Mouse (Mus musculus) embryonic stem cell, embryonic (primary cell): Measurements from ENCODE around the gene Phactr1.

Source experiments
- CTCF ChIA-PET, 4 experiments: fragments of 300-600 bp in 2 of 4; fragments of 350-600 bp in 2 of 4; sonication (Branson Sonifier 250); formaldehyde crosslinking; loops; one replicate each; lab custom pipeline; 2022; ENCODE audit warnings: inconsistent platforms in 2 of 4; lab: Charles Lee
- POLR2A ChIA-PET, 4 experiments: fragments of 300-600 bp in 2 of 4; fragments of 350-600 bp in 2 of 4; sonication (Branson Sonifier 250); formaldehyde crosslinking; loops; one replicate each; lab custom pipeline; 2022; ENCODE audit warnings: antibody characterized with exemption in 4 of 4, inconsistent platforms in 1 of 4; lab: Charles Lee

The Phactr1 gene

GRCm38 (mm10) chr13:42680391-42680994 lies at the start of gene Phactr1:
Gene Phactr1 (plus strand): TSS chr13:42680623.
- POLR2A ChIA-PET, result interaction anchor here in 1 of 4 experiments (1.0 kb wide), 2 partner anchors 18 to 40 kb away, joined by 3 read pairs; no protein-coding TSS in a partner anchor
- CTCF ChIA-PET, result no interaction called here

- ChIA-PET CTCF (no interaction called here), POLR2A (interaction anchor here in 1 of 4 experiments (0.6 kb wide), 1 partner anchor 1420 kb away, joined by 4 read pairs; no protein-coding TSS in a partner anchor)
Measured at GRCm38 (mm10) chr13:42634908-42635307, 45.5 kb upstream of the Phactr1 start.

GRCm38 (mm10) chr13:42650228-42650627 lies 30.2 kb upstream of the Phactr1 start:
- POLR2A ChIA-PET, result no interaction called here
- CTCF ChIA-PET, result interaction anchor here in 1 of 4 experiments (0.7 kb wide), 1 partner anchor 24 kb away, joined by 3 read pairs; no protein-coding TSS in a partner anchor

GRCm38 (mm10) chr13:42656643-42657315 lies 23.6 kb upstream of the Phactr1 start:
- ChIA-PET POLR2A (no interaction called here), CTCF (no interaction called here)

- POLR2A ChIA-PET, result interaction anchor here in 1 of 4 experiments (1.4 kb wide), 1 partner anchor 8 kb away, joined by 3 read pairs; no protein-coding TSS in a partner anchor
- CTCF ChIA-PET, result no interaction called here
Measured at GRCm38 (mm10) chr13:42671651-42672290, 8.7 kb upstream of the Phactr1 start.

- ChIA-PET CTCF (no interaction called here), POLR2A (interaction anchor here in 1 of 4 experiments (1.0 kb wide), 1 partner anchor 39 kb away, joined by 3 read pairs; no protein-coding TSS in a partner anchor)
Measured at GRCm38 (mm10) chr13:42681299-42681698, 876 bp downstream of the Phactr1 start.

- ChIA-PET CTCF (no interaction called here), POLR2A (interaction anchor here in 1 of 4 experiments (0.5 kb wide), 1 partner anchor 52 kb away, joined by 3 read pairs; no protein-coding TSS in a partner anchor)
Measured at GRCm38 (mm10) chr13:42684181-42684580, 3.8 kb downstream of the Phactr1 start.

GRCm38 (mm10) chr13:42692233-42692632 lies 11.8 kb downstream of the Phactr1 start:
- POLR2A ChIA-PET, result no interaction called here

GRCm38 (mm10) chr13:42696641-42697040 lies 16.2 kb downstream of the Phactr1 start:
- CTCF ChIA-PET, result no interaction called here

More at GRCm38 (mm10) chr13:42692233-42692632, 11.8 kb downstream of the Phactr1 start:
- CTCF ChIA-PET, result no interaction called here

GRCm38 (mm10) chr13:42709148-42709547 lies 28.7 kb downstream of the Phactr1 start:
- CTCF ChIA-PET, result no interaction called here
- POLR2A ChIA-PET, result no interaction called here

More at GRCm38 (mm10) chr13:42696641-42697040, 16.2 kb downstream of the Phactr1 start:
- POLR2A ChIA-PET, result interaction anchor here in 1 of 4 experiments (1.3 kb wide), 1 partner anchor 9 kb away, joined by 3 read pairs; no protein-coding TSS in a partner anchor

GRCm38 (mm10) chr13:42709611-42710331 lies 29.3 kb downstream of the Phactr1 start:
- ChIA-PET POLR2A (no interaction called here), CTCF (no interaction called here)

- POLR2A ChIA-PET, result interaction anchor here in 1 of 4 experiments (0.5 to 1.7 kb wide), 3 partner anchors 9 to 184 kb away, joined by 3 to 6 read pairs (median 3); no protein-coding TSS in a partner anchor
- CTCF ChIA-PET, result no interaction called here
Measured at GRCm38 (mm10) chr13:42711510-42711909, 31.1 kb downstream of the Phactr1 start.

- POLR2A ChIA-PET, result interaction anchor here in 1 of 4 experiments (1.3 to 1.8 kb wide), 3 partner anchors 8 to 78 kb away, joined by 3 to 6 read pairs (median 3); partner anchors contain the start of gene Phactr1
- CTCF ChIA-PET, result no interaction called here
Measured at GRCm38 (mm10) chr13:42719401-42719800, 39.0 kb downstream of the Phactr1 start.

- ChIA-PET CTCF (interaction anchor here in 1 of 4 experiments (0.7 kb wide), 1 partner anchor 72 kb away, joined by 3 read pairs; no protein-coding TSS in a partner anchor), POLR2A (interaction anchor here in 1 of 4 experiments (1.3 to 1.8 kb wide), 3 partner anchors 9 to 77 kb away, joined by 3 to 6 read pairs (median 3); partner anchors contain the start of gene Phactr1)
Measured at GRCm38 (mm10) chr13:42720135-42720534, 39.7 kb downstream of the Phactr1 start.

- CTCF ChIA-PET, result interaction anchor here in 1 of 4 experiments (0.7 kb wide), 1 partner anchor 71 kb away, joined by 3 read pairs; no protein-coding TSS in a partner anchor
- POLR2A ChIA-PET, result interaction anchor here in 1 of 4 experiments (1.5 to 1.8 kb wide), 2 partner anchors 9 to 40 kb away, joined by 3 to 6 read pairs; partner anchors contain the start of gene Phactr1
Measured at GRCm38 (mm10) chr13:42720648-42721047, 40.2 kb downstream of the Phactr1 start.

GRCm38 (mm10) chr13:42724011-42724410 lies 43.6 kb downstream of the Phactr1 start:
- POLR2A ChIA-PET, result no interaction called here
- CTCF ChIA-PET, result no interaction called here

- ChIA-PET POLR2A (no interaction called here), CTCF (no interaction called here)
Measured at GRCm38 (mm10) chr13:42725709-42726231, 45.3 kb downstream of the Phactr1 start.

GRCm38 (mm10) chr13:42737486-42737885 lies 57.1 kb downstream of the Phactr1 start:
- CTCF ChIA-PET, result no interaction called here

More at GRCm38 (mm10) chr13:42737486-42737885, 57.1 kb downstream of the Phactr1 start:
- POLR2A ChIA-PET, result no interaction called here
